In the genomic region with DNA sequence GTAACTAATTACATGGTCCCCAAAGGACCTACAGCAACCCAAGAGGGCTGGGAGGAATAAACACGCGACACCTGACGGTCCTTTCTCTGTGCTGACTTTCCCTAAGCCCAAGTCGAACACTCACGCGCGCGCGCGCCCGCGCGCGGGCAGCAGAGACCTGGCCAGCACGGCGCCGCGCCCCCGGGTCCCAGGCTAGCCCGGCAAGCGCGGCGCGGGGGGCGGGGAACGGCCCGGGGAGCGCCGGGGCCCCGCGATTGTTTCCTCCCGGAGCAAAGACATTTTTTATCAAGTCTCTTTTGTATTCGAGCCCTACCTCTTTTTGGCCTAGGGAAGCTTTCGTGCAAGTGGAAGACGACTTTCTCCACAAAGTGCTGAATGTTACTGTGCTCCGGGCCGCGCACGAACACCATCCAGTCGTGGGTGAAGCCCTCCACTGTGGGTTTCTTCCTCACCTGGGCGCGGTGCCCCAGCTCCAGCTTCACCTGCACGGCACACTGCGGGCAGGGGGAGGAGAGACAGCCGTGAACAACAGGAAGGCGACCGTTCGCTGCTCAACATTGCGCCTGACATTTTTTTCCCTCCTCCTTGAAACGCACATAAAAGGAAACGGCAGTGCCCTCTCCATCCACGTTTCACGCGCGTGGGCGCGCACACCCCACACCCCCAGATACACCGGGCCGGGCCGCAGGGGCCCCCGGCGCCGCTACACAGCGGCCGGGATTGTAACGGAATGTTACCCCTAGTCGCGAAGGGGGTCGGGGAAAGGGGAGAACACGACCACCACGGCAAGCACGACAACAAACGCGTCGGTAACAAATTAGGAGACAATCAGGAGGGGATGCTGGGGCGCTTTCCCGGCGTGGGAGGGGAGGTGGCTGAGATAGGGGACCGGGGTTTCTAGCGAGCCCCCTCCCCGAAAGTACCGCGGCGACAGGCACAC, we compare ENCODE assay signal across 8 mouse cellular contexts. TPM values are rescaled to one million over a fixed set of nuclear protein-coding genes. Genes with fewer than 3 reads are reported as not detected.
DNase-seq lines count a peak whose midpoint lies in the region; ATAC-seq and TF ChIP-seq lines count a peak whose summit lies in the region.

No protein-coding gene starts in this region.

- H3K9ac ChIP-seq in intestine, embryonic 14.5 days (ENCODE audit: low read length), result peak overlapping the region; percentile 74
- peak overlapping the region; percentile 86 for H3K9ac ChIP-seq in limb, embryonic 13.5 days
- peak overlapping the region; percentile 91 for H3K9ac ChIP-seq in midbrain, embryonic 11.5 days (ENCODE audit: low read length)

- no peak for TF ChIP-seq CTCF in gastrocnemius, adult 2 months (IDR thresholded peaks at IDR 0.05)
- no peak for TF ChIP-seq CTCF in spleen, adult 2 months (IDR thresholded peaks at IDR 0.05; ENCODE audit: extremely low read depth, insufficient read depth, insufficient read length, insufficient replicate concordance)

- peaks cover 18% of the 10 kb centered on the region for H3K4me1 ChIP-seq in intestine, embryonic 14.5 days (replicated peaks; ENCODE audit: control insufficient read depth, insufficient read depth, low read length)
- peaks cover 31% of the 10 kb centered on the region for H3K4me1 ChIP-seq in limb, embryonic 13.5 days
- peaks cover 20% of the 10 kb centered on the region for H3K4me1 ChIP-seq in midbrain, embryonic 11.5 days (ENCODE audit: control insufficient read depth, insufficient read depth, low read length)
- H3K4me1 ChIP-seq in spleen, adult 2 months (ENCODE audit: control insufficient read depth, insufficient read depth, insufficient read length), result no peaks in the 10 kb centered on the region; the same call in 1 of the 2 replicates

- DNase-seq in adrenal gland, adult (ENCODE audit: inconsistent age in 2 of 2, low spot score in 1 of 2), result peak; percentile 51 to 80
- DNase-seq in cerebellum, postnatal 10 days, result peak; percentile 81 to 83
- DNase-seq in gastrocnemius, adult 2 months, result peak; percentile 45
- DNase-seq in intestine, embryonic 14.5 days (ENCODE audit: low spot score), result peak; percentile 79
- DNase-seq in midbrain, embryonic 11.5 days (ENCODE audit: low spot score, missing footprints), result peak; percentile 96
- DNase-seq in spleen, adult 2 months (ENCODE audit: low read depth in 1 of 2, low spot score in 2 of 2), result peak in 1 of 2 experiments; percentile 33
- no peak for DNase-seq in MN1 (ENCODE audit: low spot score)

- H3K4me2 ChIP-seq in intestine, embryonic 14.5 days (ENCODE audit: low read length), result peak overlapping the region; percentile 84
- peak overlapping the region; percentile 86 for H3K4me2 ChIP-seq in limb, embryonic 13.5 days (replicated peaks)
- H3K4me2 ChIP-seq in midbrain, embryonic 11.5 days, result peak overlapping the region; percentile 81

- peak overlapping the region; percentile 86; the same call in 1 of the 2 replicates for H3K27ac ChIP-seq in gastrocnemius, adult 2 months
- peak overlapping the region; percentile 95; the same call in 1 of the 2 replicates for H3K27ac ChIP-seq in intestine, embryonic 14.5 days (ENCODE audit: low read depth)
- H3K27ac ChIP-seq in limb, embryonic 13.5 days, result peak overlapping the region; percentile 93
- peak overlapping the region; percentile 89 for H3K27ac ChIP-seq in midbrain, embryonic 11.5 days (ENCODE audit: low read depth, low read length)
- peak overlapping the region; percentile 36 for H3K27ac ChIP-seq in spleen, adult 2 months (ENCODE audit: insufficient read depth, low read length)

- WGBS in intestine, embryonic 14.5 days, result under 1% methylated on average over 84 of the region's 84 CpGs
- WGBS in limb, embryonic 13.5 days, result under 1% methylated on average over 84 of the region's 84 CpGs
- WGBS in midbrain, embryonic 11.5 days, result under 1% methylated on average over 70 of the region's 84 CpGs
- 2% methylated on average over 84 of the region's 84 CpGs for WGBS in spleen, adult 2 months

- H3K4me3 ChIP-seq in gastrocnemius, adult 2 months, result peak overlapping the region; percentile 84
- H3K4me3 ChIP-seq in intestine, embryonic 14.5 days (ENCODE audit: low read depth, low read length), result peak overlapping the region; percentile 88
- H3K4me3 ChIP-seq in limb, embryonic 13.5 days, result peak overlapping the region; percentile 81
- H3K4me3 ChIP-seq in midbrain, embryonic 11.5 days (ENCODE audit: low read depth, low read length), result peak overlapping the region; percentile 74
- H3K4me3 ChIP-seq in spleen, adult 2 months (ENCODE audit: extremely low read depth, insufficient read depth, insufficient read length), result peak overlapping the region; percentile 95

- intact Hi-C loops in gastrocnemius, adult 2 months (cut with DNase I), result loop anchor here (5.0 kb wide), 2 partner anchors 244 to 511 kb away; no protein-coding TSS in a partner anchor

- no peak for ATAC-seq in intestine, embryonic 14.5 days (replicated peaks; ENCODE audit: low FRiP score, low TSS enrichment, low read depth)
- no peak for ATAC-seq in limb, embryonic 13.5 days (ENCODE audit: low FRiP score, low read depth)
- no peak for ATAC-seq in midbrain, embryonic 11.5 days (ENCODE audit: low FRiP score)

- H3K27me3 ChIP-seq in intestine, embryonic 14.5 days (replicated peaks; ENCODE audit: control insufficient read depth, insufficient read depth, low read length), result peaks cover 5% of the 10 kb centered on the region; the same call in 1 of the 2 replicates
- no peaks in the 10 kb centered on the region for H3K27me3 ChIP-seq in limb, embryonic 13.5 days
- peaks cover 5% of the 10 kb centered on the region for H3K27me3 ChIP-seq in midbrain, embryonic 11.5 days (ENCODE audit: control insufficient read depth, insufficient read depth, low read length)
- peaks cover 2% of the 10 kb centered on the region; the same call in 1 of the 2 replicates for H3K27me3 ChIP-seq in spleen, adult 2 months (ENCODE audit: control insufficient read depth, insufficient read depth, low read length)

- no peaks in the 10 kb centered on the region for H3K9me3 ChIP-seq in intestine, embryonic 14.5 days (ENCODE audit: control insufficient read depth, low read length)
- H3K9me3 ChIP-seq in limb, embryonic 13.5 days, result no peaks in the 10 kb centered on the region
- no peaks in the 10 kb centered on the region for H3K9me3 ChIP-seq in midbrain, embryonic 11.5 days (ENCODE audit: control insufficient read depth, low read length)

- peaks cover 12% of the 10 kb centered on the region for H3K36me3 ChIP-seq in intestine, embryonic 14.5 days (ENCODE audit: control insufficient read depth, insufficient read depth, low read length)
- H3K36me3 ChIP-seq in limb, embryonic 13.5 days, result peaks cover 7% of the 10 kb centered on the region
- peaks cover 7% of the 10 kb centered on the region for H3K36me3 ChIP-seq in midbrain, embryonic 11.5 days (ENCODE audit: control insufficient read depth, insufficient read depth, low read length)
- no peaks in the 10 kb centered on the region for H3K36me3 ChIP-seq in spleen, adult 2 months (ENCODE audit: control insufficient read depth, insufficient read depth, low read length)

- no peak for TF ChIP-seq POLR2A in spleen, adult 2 months (IDR thresholded peaks at IDR 0.05; ENCODE audit: low read depth, low read length)

RNA-seq across cellular contexts. Expression of a gene that starts 1.7 kb away (rescaled TPM):
- 100 to 1,000 TPM; 113 to 127 TPM for total RNA-seq in gastrocnemius, adult 2 months (2021)
- polyA plus RNA-seq in intestine, embryonic 14.5 days (2014; fragmentation: Nextera tagmentation; extraction: Ambion mirVana), result 31.5 and 34.4 TPM in 2 replicates
- polyA plus RNA-seq in limb, embryonic 13.5 days (2015; fragmentation: Nextera tagmentation; extraction: Ambion mirVana), result 51.9 and 61.7 TPM in 2 replicates
- 62.3 and 63.1 TPM in 2 replicates for polyA plus RNA-seq in midbrain, embryonic 11.5 days (2014; fragmentation: Nextera tagmentation; extraction: Ambion mirVana)
- 4.1 and 5.8 TPM in 2 replicates for polyA plus RNA-seq in spleen, adult 2 months (2012; rRNA removed)

Comparison
In these comparisons a context has a peak if more than half of its experiments do, and no peak if none do; other contexts are left out.
1. H3K27ac ChIP-seq: peak in every context shown above with its lines; median percentile 95 in intestine, embryonic 14.5 days; 93 in limb, embryonic 13.5 days; 89 in midbrain, embryonic 11.5 days; 86 in gastrocnemius, adult 2 months; 36 in spleen, adult 2 months.